Mouse (Mus musculus) spleen, adult 2 months (tissue): ENCODE measurements at regions not wholly inside any gene's neighbourhood (a gene's known extent, or its start where the extent isn't known, plus 50 kb on each side); places are given as distances from the start of the nearest gene placed in this dataset.

Source experiments
- CTCF ChIP-seq: fragments of 200-500 bp; IDR thresholded peaks from 2 replicates; pipeline ENCODE4 v1.5.1; 2011; ENCODE audit warnings: mild to moderate bottlenecking, inconsistent platforms; ENCODE audit not compliant: insufficient read depth, insufficient read length, insufficient replicate concordance; ENCODE audit errors: extremely low read depth
- POLR2A ChIP-seq: fragments of 200-500 bp; IDR thresholded peaks from 2 replicates; pipeline ENCODE4 v1.6.1; 2011; ENCODE audit warnings: low read depth, low read length, inconsistent platforms

- TF ChIP-seq CTCF (no peak), POLR2A (no peak)
Observed at GRCm38 (mm10) chr11:32948132-32948531, 123.7 kb upstream of the Smim23 start.
